Mouse (Mus musculus) spleen, adult 18-20 months (tissue): ENCODE results near the gene Rgl1.
"Not testable (repeated sequence)": the region's sequence is repeated elsewhere in the genome, so short reads cannot be mapped to it uniquely, and the experiment has no call there.

Experiments used
- DNase-seq, 2 experiments: peaks; one replicate each; pipeline ENCODE4 v3.0.0; 2022; ENCODE audit warnings: mixed read lengths in 2 of 2

Gene Rgl1

GRCm38 (mm10) chr1:152650856-152651494, 115.2 kb downstream of the Rgl1 start:
- DNase-seq: no peak

- DNase-seq: no peak
Measured at GRCm38 (mm10) chr1:152648052-152648451, 118.1 kb downstream of the Rgl1 start.

- DNase-seq: not testable (repeated sequence)
Measured at GRCm38 (mm10) chr1:152642207-152642606, 123.9 kb downstream of the Rgl1 start.

- DNase-seq: no peak
Measured at GRCm38 (mm10) chr1:152640195-152640981, 125.8 kb downstream of the Rgl1 start.

GRCm38 (mm10) chr1:152639344-152639743, 126.8 kb downstream of the Rgl1 start:
- no peak for DNase-seq

- no peak for DNase-seq
Measured at GRCm38 (mm10) chr1:152634638-152635037, 131.5 kb downstream of the Rgl1 start.

GRCm38 (mm10) chr1:152629780-152630179, 136.4 kb downstream of the Rgl1 start:
- DNase-seq: no peak

- DNase-seq: no peak
Measured at GRCm38 (mm10) chr1:152625651-152626050, 140.5 kb downstream of the Rgl1 start.

GRCm38 (mm10) chr1:152624644-152625454, 141.3 kb downstream of the Rgl1 start:
- peak; percentile 46 to 67 for DNase-seq

GRCm38 (mm10) chr1:152623375-152624270, 142.5 kb downstream of the Rgl1 start:
- DNase-seq: no peak

GRCm38 (mm10) chr1:152622765-152623211, 143.4 kb downstream of the Rgl1 start:
- DNase-seq: no peak

- DNase-seq: no peak
Measured at GRCm38 (mm10) chr1:152621624-152622023, 144.5 kb downstream of the Rgl1 start.

GRCm38 (mm10) chr1:152619396-152619795, 146.8 kb downstream of the Rgl1 start:
- DNase-seq: no peak

GRCm38 (mm10) chr1:152618896-152619295, 147.3 kb downstream of the Rgl1 start:
- DNase-seq: no peak

GRCm38 (mm10) chr1:152618381-152618780, 147.8 kb downstream of the Rgl1 start:
- no peak for DNase-seq

- DNase-seq: no peak
Measured at GRCm38 (mm10) chr1:152617745-152618342, 148.3 kb downstream of the Rgl1 start.

- DNase-seq: no peak
Measured at GRCm38 (mm10) chr1:152616777-152617057, 149.4 kb downstream of the Rgl1 start.

GRCm38 (mm10) chr1:152615987-152616776, 150.0 kb downstream of the Rgl1 start:
- no peak for DNase-seq

- DNase-seq: no peak
Measured at GRCm38 (mm10) chr1:152614743-152615380, 151.3 kb downstream of the Rgl1 start.

GRCm38 (mm10) chr1:152613158-152613857, 152.8 kb downstream of the Rgl1 start:
- no peak for DNase-seq
